Mouse (Mus musculus): Measurements from ENCODE around the gene Grik3. TPM values are rescaled to one million over a fixed set of nuclear protein-coding genes. Genes with fewer than 3 reads are reported as not detected.

The Grik3 gene
- polyA plus RNA-seq, 1 experiment: 10.3 TPM

DNA sequence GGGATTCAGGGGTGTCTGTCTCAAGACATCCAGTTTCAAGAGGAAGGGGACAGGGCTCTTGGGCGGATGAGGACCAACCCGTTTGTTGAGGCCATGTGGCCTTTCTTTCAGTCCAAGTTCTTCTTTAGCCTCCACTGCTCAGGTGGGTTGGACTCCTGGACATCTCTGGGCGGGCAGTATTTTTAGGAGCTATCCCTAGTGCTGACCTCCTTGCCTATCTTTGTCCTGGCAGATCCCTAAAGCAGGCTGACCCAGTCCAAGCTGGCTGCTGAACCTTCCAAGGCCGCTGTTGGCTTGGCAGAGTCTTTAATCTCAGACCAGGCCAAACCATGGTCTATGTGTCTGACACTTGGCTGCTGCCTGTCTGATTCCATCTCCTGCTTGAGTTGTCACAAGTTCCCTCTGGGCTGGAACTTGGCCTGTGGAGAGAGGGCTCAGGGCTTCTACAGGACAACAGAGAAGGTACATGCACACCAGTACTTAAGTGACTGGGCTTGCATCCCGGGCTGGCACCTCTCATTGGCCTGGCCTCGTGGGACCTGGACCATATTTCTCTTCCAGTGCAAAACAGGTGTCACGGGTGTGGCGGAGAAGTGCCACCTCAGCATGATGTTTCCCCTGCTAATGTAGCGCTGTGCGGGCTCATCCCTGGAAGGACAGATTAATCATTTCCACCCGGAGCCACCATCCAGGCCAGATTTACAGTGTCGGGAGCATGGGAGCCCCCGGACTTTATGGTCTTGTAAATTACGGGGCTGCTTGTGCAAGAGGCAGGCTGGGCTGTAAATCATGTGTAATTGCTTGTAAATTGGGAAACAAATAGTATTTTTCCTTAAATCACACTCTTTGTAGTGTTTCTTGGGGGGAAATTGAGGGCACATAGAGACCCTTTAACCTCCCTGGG lies 66.2 kb downstream of the Grik3 start:
- H3K27ac ChIP-seq (ENCODE audit: insufficient read depth, low read length): no peak overlapping the region
- no peaks in the 10 kb centered on the region for H3K36me3 ChIP-seq (ENCODE audit: control insufficient read depth, insufficient read depth, low read length, poor library complexity, severe bottlenecking)
- TF ChIP-seq CTCF (IDR thresholded peaks at IDR 0.05; ENCODE audit: low read depth, low read length) (no peak), POLR2A (IDR thresholded peaks at IDR 0.05; ENCODE audit: insufficient read depth, low read length) (no peak), EP300 (IDR thresholded peaks at IDR 0.05; ENCODE audit: insufficient read depth, low read depth, low read length) (no peak)
- no peaks in the 10 kb centered on the region for H3K9me3 ChIP-seq (replicated peaks; ENCODE audit: control insufficient read depth, insufficient read depth, low read length, poor library complexity, severe bottlenecking)
- H3K4me1 ChIP-seq (ENCODE audit: control insufficient read depth, insufficient read depth, low read length): no peaks in the 10 kb centered on the region
- no peak overlapping the region for H3K9ac ChIP-seq (ENCODE audit: low read depth, poor library complexity, severe bottlenecking)
- no peak overlapping the region for H3K4me3 ChIP-seq (ENCODE audit: low read depth, low read length)
- H3K27me3 ChIP-seq (ENCODE audit: control insufficient read depth, insufficient read depth, low read length, poor library complexity, severe bottlenecking): no peaks in the 10 kb centered on the region

DNA sequence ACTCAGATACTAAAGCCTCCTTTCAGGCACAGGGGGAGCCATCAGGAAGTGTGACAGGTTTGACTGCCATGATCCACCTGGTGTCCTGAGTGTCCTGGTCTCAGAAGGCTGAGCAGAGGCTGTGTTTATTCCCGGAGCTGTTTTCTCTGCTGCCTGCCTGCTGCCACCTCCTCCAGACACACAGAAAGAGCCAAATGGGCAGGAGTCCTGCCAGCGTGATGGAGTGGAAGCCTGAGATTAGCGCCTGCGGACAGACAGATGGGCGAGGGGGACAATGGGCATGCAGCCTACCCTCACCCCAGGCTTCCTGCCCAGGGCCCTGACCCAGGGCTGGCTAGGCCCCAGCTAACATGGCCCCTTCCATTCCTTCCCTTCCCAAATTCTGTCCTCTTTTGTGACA lies 69.1 kb downstream of the Grik3 start:
- Histone ChIP-seq H3K9ac (ENCODE audit: low read depth, poor library complexity, severe bottlenecking) (no peak overlapping the region), H3K27ac (ENCODE audit: insufficient read depth, low read length) (no peak overlapping the region), H3K4me3 (ENCODE audit: low read depth, low read length) (no peak overlapping the region), H3K27me3 (ENCODE audit: control insufficient read depth, insufficient read depth, low read length, poor library complexity, severe bottlenecking) (no peaks in the 10 kb centered on the region), H3K4me1 (ENCODE audit: control insufficient read depth, insufficient read depth, low read length) (peaks cover 3% of the 10 kb centered on the region), H3K36me3 (ENCODE audit: control insufficient read depth, insufficient read depth, low read length, poor library complexity, severe bottlenecking) (no peaks in the 10 kb centered on the region), H3K9me3 (replicated peaks; ENCODE audit: control insufficient read depth, insufficient read depth, low read length, poor library complexity, severe bottlenecking) (no peaks in the 10 kb centered on the region)
- no peak for TF ChIP-seq CTCF (IDR thresholded peaks at IDR 0.05; ENCODE audit: low read depth, low read length)
- no peak for TF ChIP-seq EP300 (IDR thresholded peaks at IDR 0.05; ENCODE audit: insufficient read depth, low read depth, low read length)
- no peak for TF ChIP-seq POLR2A (IDR thresholded peaks at IDR 0.05; ENCODE audit: insufficient read depth, low read length)

DNA sequence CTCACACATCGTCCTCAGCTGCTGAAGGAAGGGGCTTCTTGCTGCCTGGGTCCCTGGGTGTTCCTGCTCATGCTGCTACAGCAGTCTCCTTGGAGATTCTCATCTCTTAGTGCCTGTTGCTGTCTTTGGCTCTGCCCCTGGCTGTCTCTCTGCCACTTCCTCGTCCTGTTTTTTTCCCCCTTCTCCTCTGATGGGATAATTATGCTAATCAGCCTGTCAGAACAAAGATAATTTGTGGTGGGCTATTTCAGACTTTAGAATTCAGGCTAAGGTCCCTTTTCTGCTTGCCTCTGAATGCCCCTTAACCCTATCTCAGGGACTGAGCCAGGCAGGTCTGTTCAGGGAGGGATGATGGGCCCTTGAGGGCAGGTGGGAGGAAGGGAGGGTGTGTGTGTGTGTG lies 70.3 kb downstream of the Grik3 start:
- TF ChIP-seq POLR2A (IDR thresholded peaks at IDR 0.05; ENCODE audit: insufficient read depth, low read length) (no peak), CTCF (IDR thresholded peaks at IDR 0.05; ENCODE audit: low read depth, low read length) (no peak)
- peaks cover 3% of the 10 kb centered on the region for H3K4me1 ChIP-seq (ENCODE audit: control insufficient read depth, insufficient read depth, low read length)
- H3K27me3 ChIP-seq (ENCODE audit: control insufficient read depth, insufficient read depth, low read length, poor library complexity, severe bottlenecking): no peaks in the 10 kb centered on the region
- no peak overlapping the region for H3K27ac ChIP-seq (ENCODE audit: insufficient read depth, low read length)
- no peak overlapping the region for H3K9ac ChIP-seq (ENCODE audit: low read depth, poor library complexity, severe bottlenecking)
- H3K9me3 ChIP-seq (replicated peaks; ENCODE audit: control insufficient read depth, insufficient read depth, low read length, poor library complexity, severe bottlenecking): no peaks in the 10 kb centered on the region
- H3K4me3 ChIP-seq (ENCODE audit: low read depth, low read length): no peak overlapping the region
- no peaks in the 10 kb centered on the region for H3K36me3 ChIP-seq (ENCODE audit: control insufficient read depth, insufficient read depth, low read length, poor library complexity, severe bottlenecking)

DNA sequence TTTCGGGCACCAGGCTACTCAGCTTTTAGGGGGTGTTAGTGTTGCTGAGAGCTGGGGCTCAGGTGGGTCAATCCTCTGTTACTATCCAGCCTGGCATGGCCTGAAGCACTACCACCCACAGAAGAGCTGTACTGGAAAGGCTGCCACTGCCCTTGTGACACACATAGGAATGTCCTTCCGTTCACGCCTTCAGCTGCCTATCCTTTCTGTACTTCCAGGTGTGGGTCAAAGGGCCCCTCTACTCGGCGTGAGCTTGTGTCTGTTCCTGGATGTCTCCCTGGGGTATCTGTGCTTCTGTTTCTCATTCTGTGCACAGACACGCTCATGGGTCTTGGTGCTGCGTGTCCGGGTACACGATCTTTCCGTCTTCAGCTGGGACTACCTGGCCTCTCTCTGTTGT lies 73.1 kb downstream of the Grik3 start:
- TF ChIP-seq POLR2A (IDR thresholded peaks at IDR 0.05; ENCODE audit: insufficient read depth, low read length) (no peak), CTCF (IDR thresholded peaks at IDR 0.05; ENCODE audit: low read depth, low read length) (no peak), EP300 (IDR thresholded peaks at IDR 0.05; ENCODE audit: insufficient read depth, low read depth, low read length) (no peak)
- no peak overlapping the region for H3K4me3 ChIP-seq (ENCODE audit: low read depth, low read length)
- H3K36me3 ChIP-seq (ENCODE audit: control insufficient read depth, insufficient read depth, low read length, poor library complexity, severe bottlenecking): no peaks in the 10 kb centered on the region
- H3K9ac ChIP-seq (ENCODE audit: low read depth, poor library complexity, severe bottlenecking): no peak overlapping the region
- no peaks in the 10 kb centered on the region for H3K27me3 ChIP-seq (ENCODE audit: control insufficient read depth, insufficient read depth, low read length, poor library complexity, severe bottlenecking)
- H3K27ac ChIP-seq (ENCODE audit: insufficient read depth, low read length): no peak overlapping the region
- no peaks in the 10 kb centered on the region for H3K9me3 ChIP-seq (replicated peaks; ENCODE audit: control insufficient read depth, insufficient read depth, low read length, poor library complexity, severe bottlenecking)
- peaks cover 4% of the 10 kb centered on the region for H3K4me1 ChIP-seq (ENCODE audit: control insufficient read depth, insufficient read depth, low read length)

DNA sequence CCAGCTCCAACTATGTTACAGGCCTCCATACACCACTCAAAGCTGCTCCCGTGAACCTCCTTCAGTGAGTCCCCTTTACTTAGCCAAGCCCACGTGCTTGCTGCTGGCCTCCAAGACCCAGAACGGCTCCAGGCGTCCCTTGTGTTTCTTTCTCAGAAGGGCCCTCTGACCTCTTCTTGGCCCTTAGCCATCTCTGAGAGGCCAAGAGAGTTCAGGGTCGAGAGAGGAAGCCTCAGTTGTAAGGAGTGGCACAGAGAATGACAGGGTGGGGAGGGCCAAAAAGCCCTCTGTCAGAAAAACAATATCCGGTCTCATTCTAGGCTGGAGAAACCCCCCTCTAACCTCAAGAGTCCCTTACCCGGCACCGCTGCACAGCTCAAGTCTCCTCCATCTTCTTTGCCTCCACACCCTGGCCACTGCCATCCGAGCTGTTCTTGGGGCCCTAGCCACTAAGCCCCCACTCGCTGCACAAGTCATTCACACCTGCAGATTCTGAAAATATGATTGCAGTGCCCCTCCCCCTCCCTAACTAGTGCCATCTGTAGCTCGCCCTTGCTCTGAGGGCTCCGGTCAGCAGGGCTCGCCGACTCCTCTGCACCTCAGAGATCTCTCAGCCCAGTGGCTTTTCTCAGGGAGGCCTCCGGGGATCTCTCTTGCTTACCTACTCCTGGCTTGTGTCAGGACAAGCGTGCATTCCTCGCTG lies 73.7 kb downstream of the Grik3 start:
- no peaks in the 10 kb centered on the region for H3K27me3 ChIP-seq (ENCODE audit: control insufficient read depth, insufficient read depth, low read length, poor library complexity, severe bottlenecking)
- H3K36me3 ChIP-seq (ENCODE audit: control insufficient read depth, insufficient read depth, low read length, poor library complexity, severe bottlenecking): no peaks in the 10 kb centered on the region
- no peak overlapping the region for H3K4me3 ChIP-seq (ENCODE audit: low read depth, low read length)
- no peaks in the 10 kb centered on the region for H3K9me3 ChIP-seq (replicated peaks; ENCODE audit: control insufficient read depth, insufficient read depth, low read length, poor library complexity, severe bottlenecking)
- TF ChIP-seq EP300 (IDR thresholded peaks at IDR 0.05; ENCODE audit: insufficient read depth, low read depth, low read length) (no peak), POLR2A (IDR thresholded peaks at IDR 0.05; ENCODE audit: insufficient read depth, low read length) (no peak), CTCF (IDR thresholded peaks at IDR 0.05; ENCODE audit: low read depth, low read length) (no peak)
- no peak overlapping the region for H3K27ac ChIP-seq (ENCODE audit: insufficient read depth, low read length)
- H3K9ac ChIP-seq (ENCODE audit: low read depth, poor library complexity, severe bottlenecking): no peak overlapping the region
- H3K4me1 ChIP-seq (ENCODE audit: control insufficient read depth, insufficient read depth, low read length): peaks cover 4% of the 10 kb centered on the region

Measured in ES-Bruce4 (cell line).